Mouse (Mus musculus): Measurements from ENCODE around the gene Ehmt1. TPM values are rescaled to one million over a fixed set of nuclear protein-coding genes. Genes with fewer than 3 reads are reported as not detected.

The Ehmt1 gene
- polyA plus RNA-seq, 1 experiment from 2014 or later, result 19.8 TPM

- 63% methylated on average over 5 of the region's 5 CpGs for WGBS
- H3K27me3 ChIP-seq (replicated peaks; ENCODE audit: control insufficient read depth, insufficient read depth, low read length), result no peaks in the 10 kb centered on the region
- H3K4me1 ChIP-seq (replicated peaks; ENCODE audit: control insufficient read depth, insufficient read depth, low read length), result no peaks in the 10 kb centered on the region
- TF ChIP-seq CTCF (IDR thresholded peaks at IDR 0.05; ENCODE audit: low read depth), result peak; percentile 81
- ATAC-seq, result no peak
- no peak overlapping the region for H3K9ac ChIP-seq (ENCODE audit: low read depth, low read length)
- no peaks in the 10 kb centered on the region for H3K9me3 ChIP-seq (ENCODE audit: control insufficient read depth)
- H3K36me3 ChIP-seq (ENCODE audit: control insufficient read depth, insufficient read depth), result peaks cover 58% of the 10 kb centered on the region
- no peak overlapping the region for H3K4me2 ChIP-seq (replicated peaks; ENCODE audit: low read depth)
- H3K4me3 ChIP-seq (ENCODE audit: low read depth, low read length), result no peak overlapping the region
- H3K27ac ChIP-seq (ENCODE audit: low read depth, low read length), result no peak overlapping the region
These were observed 67.0 kb downstream of the Ehmt1 start for GRCm38 (mm10) chr2:24852408-24852807.

GRCm38 (mm10) chr2:24846557-24846956 is 72.9 kb downstream of the Ehmt1 start:
- no peak for TF ChIP-seq CTCF (IDR thresholded peaks at IDR 0.05; ENCODE audit: low read depth)
- Histone ChIP-seq H3K9me3 (ENCODE audit: control insufficient read depth) (no peaks in the 10 kb centered on the region), H3K4me1 (replicated peaks; ENCODE audit: control insufficient read depth, insufficient read depth, low read length) (no peaks in the 10 kb centered on the region), H3K27me3 (replicated peaks; ENCODE audit: control insufficient read depth, insufficient read depth, low read length) (no peaks in the 10 kb centered on the region), H3K9ac (ENCODE audit: low read depth, low read length) (no peak overlapping the region), H3K4me2 (replicated peaks; ENCODE audit: low read depth) (no peak overlapping the region), H3K36me3 (ENCODE audit: control insufficient read depth, insufficient read depth) (peaks cover 56% of the 10 kb centered on the region), H3K4me3 (ENCODE audit: low read depth, low read length) (no peak overlapping the region), H3K27ac (ENCODE audit: low read depth, low read length) (peak overlapping the region; percentile 15; the same call in 1 of the 2 replicates)
- no peak for ATAC-seq
- WGBS, result 31% methylated on average over 1 of the region's 1 CpGs

GRCm38 (mm10) chr2:24845256-24845655 is 74.2 kb downstream of the Ehmt1 start:
- Histone ChIP-seq H3K9me3 (ENCODE audit: control insufficient read depth) (no peaks in the 10 kb centered on the region), H3K9ac (ENCODE audit: low read depth, low read length) (no peak overlapping the region), H3K4me1 (replicated peaks; ENCODE audit: control insufficient read depth, insufficient read depth, low read length) (no peaks in the 10 kb centered on the region), H3K4me2 (replicated peaks; ENCODE audit: low read depth) (no peak overlapping the region), H3K36me3 (ENCODE audit: control insufficient read depth, insufficient read depth) (peaks cover 53% of the 10 kb centered on the region), H3K4me3 (ENCODE audit: low read depth, low read length) (no peak overlapping the region), H3K27ac (ENCODE audit: low read depth, low read length) (no peak overlapping the region), H3K27me3 (replicated peaks; ENCODE audit: control insufficient read depth, insufficient read depth, low read length) (no peaks in the 10 kb centered on the region)
- TF ChIP-seq CTCF (IDR thresholded peaks at IDR 0.05; ENCODE audit: low read depth), result no peak
- WGBS, result 74% methylated on average over 1 of the region's 1 CpGs
- ATAC-seq, result no peak

GRCm38 (mm10) chr2:24830614-24831013 is 88.8 kb downstream of the Ehmt1 start:
- H3K36me3 ChIP-seq (ENCODE audit: control insufficient read depth, insufficient read depth), result peaks cover 55% of the 10 kb centered on the region
- H3K4me1 ChIP-seq (replicated peaks; ENCODE audit: control insufficient read depth, insufficient read depth, low read length), result no peaks in the 10 kb centered on the region
- ATAC-seq, result no peak
- no peak overlapping the region for H3K9ac ChIP-seq (ENCODE audit: low read depth, low read length)
- no peak for TF ChIP-seq CTCF (IDR thresholded peaks at IDR 0.05; ENCODE audit: low read depth)
- no peaks in the 10 kb centered on the region for H3K9me3 ChIP-seq (ENCODE audit: control insufficient read depth)
- no peak overlapping the region for H3K27ac ChIP-seq (ENCODE audit: low read depth, low read length)
- H3K4me2 ChIP-seq (replicated peaks; ENCODE audit: low read depth), result no peak overlapping the region
- WGBS, result 72% methylated on average over 3 of the region's 3 CpGs
- H3K27me3 ChIP-seq (replicated peaks; ENCODE audit: control insufficient read depth, insufficient read depth, low read length), result no peaks in the 10 kb centered on the region
- no peak overlapping the region for H3K4me3 ChIP-seq (ENCODE audit: low read depth, low read length)

- no peak overlapping the region for H3K4me3 ChIP-seq (ENCODE audit: low read depth, low read length)
- H3K4me2 ChIP-seq (replicated peaks; ENCODE audit: low read depth), result no peak overlapping the region
- 73% methylated on average over 3 of the region's 3 CpGs for WGBS
- H3K4me1 ChIP-seq (replicated peaks; ENCODE audit: control insufficient read depth, insufficient read depth, low read length), result no peaks in the 10 kb centered on the region
- no peak overlapping the region for H3K27ac ChIP-seq (ENCODE audit: low read depth, low read length)
- no peak for ATAC-seq
- TF ChIP-seq CTCF (IDR thresholded peaks at IDR 0.05; ENCODE audit: low read depth), result no peak
- H3K9ac ChIP-seq (ENCODE audit: low read depth, low read length), result no peak overlapping the region
- peaks cover 80% of the 10 kb centered on the region for H3K36me3 ChIP-seq (ENCODE audit: control insufficient read depth, insufficient read depth)
- H3K9me3 ChIP-seq (ENCODE audit: control insufficient read depth), result no peaks in the 10 kb centered on the region
- no peaks in the 10 kb centered on the region for H3K27me3 ChIP-seq (replicated peaks; ENCODE audit: control insufficient read depth, insufficient read depth, low read length)
These were observed 109.7 kb downstream of the Ehmt1 start for GRCm38 (mm10) chr2:24809746-24810145.

GRCm38 (mm10) chr2:24807691-24808090 is 111.7 kb downstream of the Ehmt1 start:
- WGBS, result 97% methylated on average over 10 of the region's 10 CpGs

GRCm38 (mm10) chr2:24807036-24807435 is 112.4 kb downstream of the Ehmt1 start:
- Histone ChIP-seq H3K4me3 (ENCODE audit: low read depth, low read length) (no peak overlapping the region), H3K36me3 (ENCODE audit: control insufficient read depth, insufficient read depth) (peaks cover 79% of the 10 kb centered on the region), H3K9ac (ENCODE audit: low read depth, low read length) (no peak overlapping the region), H3K4me1 (replicated peaks; ENCODE audit: control insufficient read depth, insufficient read depth, low read length) (no peaks in the 10 kb centered on the region), H3K4me2 (replicated peaks; ENCODE audit: low read depth) (no peak overlapping the region), H3K27ac (ENCODE audit: low read depth, low read length) (no peak overlapping the region), H3K27me3 (replicated peaks; ENCODE audit: control insufficient read depth, insufficient read depth, low read length) (no peaks in the 10 kb centered on the region), H3K9me3 (ENCODE audit: control insufficient read depth) (no peaks in the 10 kb centered on the region)
- TF ChIP-seq CTCF (IDR thresholded peaks at IDR 0.05; ENCODE audit: low read depth), result no peak
- no peak for ATAC-seq
- WGBS, result 91% methylated on average over 3 of the region's 3 CpGs

More at GRCm38 (mm10) chr2:24807691-24808090, 111.7 kb downstream of the Ehmt1 start:
- Histone ChIP-seq H3K27ac (ENCODE audit: low read depth, low read length) (no peak overlapping the region), H3K4me1 (replicated peaks; ENCODE audit: control insufficient read depth, insufficient read depth, low read length) (no peaks in the 10 kb centered on the region), H3K4me2 (replicated peaks; ENCODE audit: low read depth) (no peak overlapping the region), H3K9ac (ENCODE audit: low read depth, low read length) (no peak overlapping the region), H3K9me3 (ENCODE audit: control insufficient read depth) (no peaks in the 10 kb centered on the region), H3K27me3 (replicated peaks; ENCODE audit: control insufficient read depth, insufficient read depth, low read length) (no peaks in the 10 kb centered on the region), H3K4me3 (ENCODE audit: low read depth, low read length) (no peak overlapping the region), H3K36me3 (ENCODE audit: control insufficient read depth, insufficient read depth) (peaks cover 80% of the 10 kb centered on the region)
- no peak for TF ChIP-seq CTCF (IDR thresholded peaks at IDR 0.05; ENCODE audit: low read depth)
- no peak for ATAC-seq
